Comparison of ENCODE assay signal across 16 mouse cellular contexts in genomic region chr12:70851342-70851960, GRCm38 (mm10). TPM values are rescaled to one million over a fixed set of nuclear protein-coding genes. Genes with fewer than 3 reads are reported as not detected.
A peak's percentile ranks its signal among the peaks of the same experiment; 100 is the strongest.
DNase-seq lines count a peak whose midpoint lies in the region; ATAC-seq and TF ChIP-seq lines count a peak whose summit lies in the region.
"Had no signal": no experiment of that assay in that cellular context is flagged by ENCODE, and none has a peak within 500 bp of the region (broad histone marks: within the 10 kb centered on the region; RNA-seq: fewer than 3 reads in every experiment).

No protein-coding gene starts in this region.

- peak; percentile 25 for DNase-seq in gastrocnemius, adult 18-20 months (ENCODE audit: low spot score)
- no peak for DNase-seq in gastrocnemius, postnatal 36 days
- DNase-seq in left cerebral cortex, adult 2 months (ENCODE audit: extremely low spot score in 1 of 2, low spot score in 2 of 2) = no peak
- no peak for DNase-seq in left cerebral cortex, postnatal 25 days (ENCODE audit: low spot score in 2 of 2)
- DNase-seq in urinary bladder, postnatal 10 days (ENCODE audit: low spot score) = no peak
- no peak for DNase-seq in urinary bladder, postnatal 36 days (ENCODE audit: low spot score in 2 of 2)
- DNase-seq: cerebellum, adult 8-10 months; heart, adult 18-20 months; lung, postnatal 10 days; spleen, adult 18-20 months; thymus, postnatal 36 days had no signal

- intact Hi-C loops in gastrocnemius, postnatal 36 days (cut with DNase I) = no loop called here
- intact Hi-C loops in left cerebral cortex, adult 2 months (cut with DNase I) = no loop called here
- intact Hi-C loops in left cerebral cortex, postnatal 25 days (cut with DNase I) = no loop called here

- no peak overlapping the region for H3K4me3 ChIP-seq in left cerebral cortex, adult 2 months
- H3K4me3 ChIP-seq in embryonic facial prominence, embryonic 13.5 days = no peak overlapping the region
- no peak overlapping the region for H3K4me3 ChIP-seq in limb, embryonic 15.5 days
- H3K4me3 ChIP-seq: forebrain, embryonic 12.5 days had no signal

- TF ChIP-seq CTCF in left cerebral cortex, adult 2 months (IDR thresholded peaks at IDR 0.05) = no peak

- no peaks in the 10 kb centered on the region for H3K27me3 ChIP-seq in embryonic facial prominence, embryonic 13.5 days
- no peaks in the 10 kb centered on the region for H3K27me3 ChIP-seq in limb, embryonic 15.5 days
- H3K27me3 ChIP-seq: forebrain, embryonic 12.5 days had no signal

- peak overlapping the region; percentile 30 for H3K4me2 ChIP-seq in embryonic facial prominence, embryonic 13.5 days
- no peak overlapping the region for H3K4me2 ChIP-seq in limb, embryonic 15.5 days
- H3K4me2 ChIP-seq: forebrain, embryonic 12.5 days had no signal

- no peak overlapping the region for H3K9ac ChIP-seq in embryonic facial prominence, embryonic 13.5 days
- H3K9ac ChIP-seq in limb, embryonic 15.5 days = no peak overlapping the region
- H3K9ac ChIP-seq: forebrain, embryonic 12.5 days; liver, embryonic 14.5 days had no signal

- no peaks in the 10 kb centered on the region for H3K36me3 ChIP-seq in embryonic facial prominence, embryonic 13.5 days
- H3K36me3 ChIP-seq in limb, embryonic 15.5 days = no peaks in the 10 kb centered on the region
- H3K36me3 ChIP-seq: forebrain, embryonic 12.5 days had no signal

- 19% methylated on average over 7 of the region's 7 CpGs for WGBS in embryonic facial prominence, embryonic 13.5 days
- WGBS in limb, embryonic 15.5 days = 28% methylated on average over 7 of the region's 7 CpGs

- ATAC-seq in embryonic facial prominence, embryonic 13.5 days (ENCODE audit: insufficient number of reproducible peaks, insufficient read depth, low FRiP score, low TSS enrichment, low read depth) = no peak
- no peak for ATAC-seq in limb, embryonic 15.5 days (ENCODE audit: insufficient number of reproducible peaks, low FRiP score, low TSS enrichment, low read depth)
- ATAC-seq: hindbrain, postnatal 0 days had no signal

- H3K4me1 ChIP-seq in embryonic facial prominence, embryonic 13.5 days = peaks cover 47% of the 10 kb centered on the region
- H3K4me1 ChIP-seq in limb, embryonic 15.5 days = peaks cover 44% of the 10 kb centered on the region
- H3K4me1 ChIP-seq: forebrain, embryonic 12.5 days had no signal

- no peaks in the 10 kb centered on the region for H3K9me3 ChIP-seq in embryonic facial prominence, embryonic 13.5 days
- no peaks in the 10 kb centered on the region for H3K9me3 ChIP-seq in limb, embryonic 15.5 days
- H3K9me3 ChIP-seq: forebrain, embryonic 12.5 days had no signal

- H3K27ac ChIP-seq in left cerebral cortex, adult 2 months = 0 out of 2 replicates have a peak overlapping the region, but pooled peaks have one; percentile 24
- peak overlapping the region; percentile 72 for H3K27ac ChIP-seq in embryonic facial prominence, embryonic 13.5 days
- peak overlapping the region; percentile 73 for H3K27ac ChIP-seq in limb, embryonic 15.5 days
- H3K27ac ChIP-seq: forebrain, embryonic 12.5 days; hindbrain, postnatal 0 days; liver, embryonic 14.5 days had no signal

RNA-seq across cellular contexts. Expression of gene Frmd6, which starts 26.1 kb away (rescaled TPM):
- total RNA-seq in gastrocnemius, adult 18-20 months (2021) = 10 to 100 TPM; 10.2 to 18.8 TPM
- 10 to 100 TPM; 14.2 to 14.4 TPM for total RNA-seq in gastrocnemius, postnatal 36 days (2021)
- total RNA-seq in left cerebral cortex, adult 2 months (2021) = 10 to 100 TPM; 47.7 to 62.4 TPM
- total RNA-seq in left cerebral cortex, postnatal 25 days (2021) = 10 to 100 TPM; 34.9 to 40.8 TPM
- polyA plus RNA-seq in embryonic facial prominence, embryonic 13.5 days (2015; fragmentation: Nextera tagmentation; extraction: Ambion mirVana) = 70.6 and 72.0 TPM in 2 replicates
- polyA plus RNA-seq in limb, embryonic 15.5 days (2015; fragmentation: Nextera tagmentation; extraction: Ambion mirVana) = 70.7 and 71.1 TPM in 2 replicates
